Mouse (Mus musculus): ENCODE measurements around the gene Ptprm.

Gene Ptprm

GRCm38 (mm10) chr17:67345157-67345556 is 9.1 kb downstream of the Ptprm start:
- DNase-seq (ENCODE audit: low spot score in 2 of 2): no peak

DNA sequence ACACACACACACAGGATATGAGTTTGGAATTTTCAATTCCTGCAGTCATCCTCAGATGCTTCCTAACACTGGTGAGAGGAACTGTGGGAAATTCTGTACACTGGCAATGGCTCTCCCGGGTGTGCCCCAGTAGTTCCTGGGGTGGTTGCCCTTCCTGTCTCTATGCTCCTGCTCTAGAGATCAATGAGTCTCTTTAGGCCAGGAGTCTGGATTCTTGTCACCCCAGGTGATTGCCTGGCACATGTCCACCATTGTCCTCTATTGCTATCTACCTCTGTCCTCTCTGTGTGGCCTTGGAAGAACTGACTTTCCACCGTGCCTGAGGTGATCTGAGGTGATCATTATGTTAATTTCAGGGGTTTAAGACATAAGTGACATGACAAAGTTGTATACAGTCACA is 10.8 kb downstream of the Ptprm start:
- no peak for DNase-seq (ENCODE audit: low spot score in 2 of 2)

GRCm38 (mm10) chr17:67343006-67343405 is 11.3 kb downstream of the Ptprm start:
- no peak for DNase-seq (ENCODE audit: low spot score in 2 of 2)

DNA sequence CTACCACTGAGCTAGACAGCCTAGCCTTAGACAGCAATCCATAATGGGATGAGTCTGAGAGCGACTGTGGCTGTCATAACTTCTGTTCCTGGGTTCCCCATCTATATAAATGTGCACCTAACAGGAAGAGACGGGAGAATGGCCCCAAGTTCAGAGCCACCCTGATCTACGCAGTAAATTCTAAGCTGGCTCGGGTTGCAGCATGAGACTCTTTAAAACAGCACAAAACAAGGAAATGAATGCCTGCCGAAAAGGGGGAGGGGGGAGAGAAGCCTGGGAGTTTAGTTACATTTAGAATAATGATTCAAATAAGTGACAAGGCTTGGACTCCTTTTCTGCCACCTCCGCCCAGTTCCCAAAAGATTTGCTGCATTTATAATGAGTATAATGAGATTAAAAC is 13.9 kb downstream of the Ptprm start:
- DNase-seq (ENCODE audit: low spot score in 2 of 2): no peak

GRCm38 (mm10) chr17:67339569-67339968 is 14.7 kb downstream of the Ptprm start:
- DNase-seq (ENCODE audit: low spot score in 2 of 2): no peak

- DNase-seq (ENCODE audit: low spot score in 2 of 2): no peak
These were observed 19.9 kb downstream of the Ptprm start for GRCm38 (mm10) chr17:67334310-67334709.

GRCm38 (mm10) chr17:67329435-67329834 is 24.8 kb downstream of the Ptprm start:
- no peak for DNase-seq (ENCODE audit: low spot score in 2 of 2)

DNA sequence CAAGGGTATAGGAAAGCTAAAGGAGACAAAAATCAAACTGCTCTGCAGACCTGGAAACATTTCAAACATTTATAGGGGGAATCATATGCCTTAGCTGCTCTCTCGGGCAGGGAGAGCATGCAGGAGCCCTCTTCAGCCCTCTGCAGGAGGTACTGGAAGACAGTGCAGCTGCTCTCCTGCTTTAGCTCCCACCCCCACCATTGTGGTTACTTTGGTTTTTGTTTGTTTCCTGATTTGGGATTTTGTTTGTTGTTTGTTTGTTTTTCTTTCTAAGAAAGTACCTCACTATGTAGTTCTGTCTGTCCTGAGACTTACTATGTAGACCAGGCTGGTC is 29.8 kb downstream of the Ptprm start:
- DNase-seq (ENCODE audit: low spot score in 2 of 2): no peak

- DNase-seq (ENCODE audit: low spot score in 2 of 2): no peak
These were observed 30.3 kb downstream of the Ptprm start for GRCm38 (mm10) chr17:67323777-67324498.

DNA sequence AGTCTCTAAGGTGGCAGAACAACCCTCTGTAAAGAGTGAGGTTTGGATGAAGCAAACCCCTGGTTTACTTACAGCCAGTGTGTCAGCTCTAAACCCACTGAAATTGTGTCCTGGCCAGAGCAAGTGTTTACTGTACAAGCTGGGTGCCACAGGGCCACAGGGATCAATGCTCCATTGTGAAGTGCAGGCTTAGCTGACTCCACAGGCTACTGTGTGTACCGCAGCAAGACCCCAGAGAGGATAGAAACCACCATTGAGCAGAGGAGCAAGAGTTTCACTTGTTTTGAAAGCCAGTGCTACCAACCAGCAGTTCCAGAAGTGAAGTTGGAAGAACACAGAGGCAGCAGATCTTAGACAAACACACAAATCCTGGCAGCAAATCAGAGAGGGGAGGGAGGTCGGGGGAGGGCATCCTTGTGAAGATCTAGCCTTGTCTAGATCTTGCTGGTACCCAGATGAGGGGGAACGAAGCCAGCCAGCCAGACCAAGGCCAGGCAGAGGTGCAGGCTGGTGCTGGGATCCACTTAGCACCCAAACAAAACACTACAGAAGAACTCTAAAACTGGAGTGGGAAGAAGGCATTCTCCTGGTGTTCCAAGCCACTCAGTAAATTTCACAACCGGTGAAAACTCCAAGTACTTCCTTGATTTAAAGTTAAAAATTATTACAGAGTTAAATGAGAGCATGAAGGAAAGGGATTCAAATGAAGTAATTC is 39.6 kb downstream of the Ptprm start:
- no peak for DNase-seq (ENCODE audit: low spot score in 2 of 2)

DNA sequence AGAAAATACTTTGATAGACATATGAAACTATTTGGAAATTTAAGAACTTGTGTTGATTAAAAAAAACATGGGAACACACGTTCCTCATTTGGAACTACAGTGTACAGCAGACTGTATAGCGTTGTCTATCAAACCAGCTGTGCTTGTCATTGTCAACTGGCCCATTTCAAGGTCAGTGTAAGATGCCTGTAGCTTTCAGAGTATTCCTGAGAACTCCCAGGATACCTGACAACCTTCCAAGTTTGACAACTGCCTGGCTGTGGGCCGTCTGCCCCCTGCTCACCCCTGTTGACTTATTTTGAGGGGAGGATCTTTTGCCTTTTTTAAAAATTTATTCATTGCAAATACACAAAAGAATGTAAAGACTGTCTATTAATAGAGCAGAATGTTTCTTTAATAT is 45.8 kb downstream of the Ptprm start:
- DNase-seq (ENCODE audit: low spot score in 2 of 2): no peak

- DNase-seq (ENCODE audit: low spot score in 2 of 2): no peak
These were observed 48.0 kb downstream of the Ptprm start for GRCm38 (mm10) chr17:67306066-67306845.

DNA sequence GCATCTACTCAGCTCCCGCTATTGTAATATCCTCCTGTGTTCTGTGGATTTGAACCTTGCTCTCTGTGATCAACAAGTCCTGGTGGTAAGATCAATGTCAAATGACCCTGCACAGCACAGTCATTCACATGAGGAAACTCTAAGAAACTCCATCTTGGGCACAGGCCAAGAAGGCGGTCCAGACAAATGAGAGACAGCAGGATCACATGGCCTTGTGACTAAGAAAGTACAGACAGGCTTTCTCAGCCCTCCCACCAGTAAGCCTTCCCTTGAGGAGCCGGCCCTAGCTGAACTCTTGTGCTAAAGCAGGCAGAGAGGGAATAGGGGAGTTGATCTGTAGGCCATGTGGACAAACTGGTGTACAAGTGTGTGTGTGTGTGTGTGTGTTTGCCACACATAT is 49.4 kb downstream of the Ptprm start:
- no peak for DNase-seq (ENCODE audit: low spot score in 2 of 2)

DNA sequence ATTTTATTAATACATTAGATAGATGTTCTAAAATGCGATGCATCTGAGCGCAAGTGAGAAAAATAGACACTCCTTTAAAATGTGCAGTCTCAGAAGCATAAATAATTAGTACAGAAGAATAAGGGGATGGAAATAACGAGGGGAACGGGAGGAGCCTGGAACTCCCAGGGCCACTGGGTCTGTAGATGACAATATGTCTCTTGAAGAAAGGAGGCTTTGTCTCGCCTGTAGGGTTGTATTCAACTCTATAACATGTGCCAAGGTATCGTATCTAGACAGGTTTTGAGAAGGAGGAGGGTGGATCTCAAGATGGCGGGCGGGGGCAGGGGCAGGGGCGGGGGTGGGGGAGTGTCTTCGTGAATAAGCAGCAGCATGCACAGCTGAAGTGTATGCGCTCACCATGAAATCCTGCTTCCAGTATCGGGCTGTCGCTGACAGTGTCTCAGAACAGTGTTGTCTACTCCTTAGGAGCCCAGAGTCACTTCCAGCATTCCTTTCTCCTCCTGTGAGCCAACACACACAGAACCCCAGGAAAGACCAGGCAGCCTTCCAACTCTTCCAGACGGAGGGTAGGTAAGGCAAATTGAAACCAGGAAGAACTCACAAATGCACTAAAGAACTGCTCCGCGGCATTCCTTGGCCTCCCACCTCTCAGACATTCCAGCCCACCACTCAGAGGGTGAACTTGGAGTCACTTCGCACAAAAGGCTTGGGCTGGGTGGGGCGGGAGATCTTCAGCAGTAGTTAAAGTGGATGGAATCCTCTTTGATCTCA is 50.7 kb downstream of the Ptprm start:
- no peak for DNase-seq (ENCODE audit: low spot score in 2 of 2)

DNA sequence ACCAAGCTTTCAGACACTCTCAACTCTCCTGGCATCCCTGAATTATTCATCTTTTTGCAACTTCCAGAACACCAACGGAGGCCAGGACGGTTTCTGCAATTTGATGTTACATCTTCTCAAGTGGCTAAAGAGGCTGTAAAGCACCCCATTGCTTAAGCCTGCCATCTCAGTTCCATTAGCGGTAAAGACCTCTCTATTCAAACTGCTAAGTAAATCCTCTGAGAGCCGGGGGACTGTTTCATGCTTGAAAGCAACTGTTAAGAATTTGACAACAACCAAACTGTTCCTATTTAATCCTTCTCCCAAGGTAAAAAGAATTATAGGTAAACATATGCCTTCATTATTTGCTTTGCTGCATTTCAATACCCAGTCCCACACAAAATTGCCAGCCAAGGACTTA is 51.7 kb downstream of the Ptprm start:
- DNase-seq (ENCODE audit: low spot score in 2 of 2): no peak

DNA sequence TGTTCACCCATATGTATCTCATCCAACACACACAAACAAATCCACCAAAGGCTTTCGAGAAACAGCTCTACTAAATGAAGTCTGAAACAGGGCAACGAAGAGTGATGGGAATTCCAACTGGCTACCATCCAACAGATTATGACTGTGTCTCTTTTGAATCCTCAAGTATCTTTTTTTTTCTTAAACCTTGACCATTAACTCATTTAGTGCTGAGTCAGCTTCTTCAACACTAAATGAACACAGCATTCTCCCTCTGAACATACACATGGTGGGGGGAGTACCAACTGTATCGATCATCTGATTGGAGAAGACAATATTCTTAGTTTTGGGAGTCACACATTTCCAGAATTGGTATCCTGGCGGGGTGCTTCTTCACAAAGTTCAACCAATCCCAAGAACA is 52.2 kb downstream of the Ptprm start:
- no peak for DNase-seq (ENCODE audit: low spot score in 2 of 2)

DNA sequence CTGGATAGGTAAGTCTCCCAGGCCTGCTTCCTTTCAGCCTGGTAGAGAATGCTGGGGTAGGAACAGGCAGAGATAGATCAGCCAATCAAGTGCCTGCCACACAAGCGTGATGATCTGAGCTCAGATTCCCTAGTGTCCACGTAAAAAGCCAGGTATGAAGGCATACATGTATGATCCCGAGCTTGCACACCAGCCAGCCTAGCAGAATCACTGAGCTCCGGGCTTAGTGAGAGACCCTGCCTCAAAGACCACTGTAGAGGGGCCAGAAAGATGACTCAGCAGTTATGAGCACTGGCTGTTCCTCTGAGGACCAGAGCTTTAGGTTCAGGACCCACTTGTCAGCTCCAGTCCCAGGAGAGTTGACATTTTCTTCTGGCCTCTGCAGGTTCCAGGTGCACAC is 52.9 kb downstream of the Ptprm start:
- DNase-seq (ENCODE audit: low spot score in 2 of 2): no peak

- no peak for DNase-seq (ENCODE audit: low spot score in 2 of 2)
These were observed 55.9 kb downstream of the Ptprm start for GRCm38 (mm10) chr17:67298269-67298798.

DNA sequence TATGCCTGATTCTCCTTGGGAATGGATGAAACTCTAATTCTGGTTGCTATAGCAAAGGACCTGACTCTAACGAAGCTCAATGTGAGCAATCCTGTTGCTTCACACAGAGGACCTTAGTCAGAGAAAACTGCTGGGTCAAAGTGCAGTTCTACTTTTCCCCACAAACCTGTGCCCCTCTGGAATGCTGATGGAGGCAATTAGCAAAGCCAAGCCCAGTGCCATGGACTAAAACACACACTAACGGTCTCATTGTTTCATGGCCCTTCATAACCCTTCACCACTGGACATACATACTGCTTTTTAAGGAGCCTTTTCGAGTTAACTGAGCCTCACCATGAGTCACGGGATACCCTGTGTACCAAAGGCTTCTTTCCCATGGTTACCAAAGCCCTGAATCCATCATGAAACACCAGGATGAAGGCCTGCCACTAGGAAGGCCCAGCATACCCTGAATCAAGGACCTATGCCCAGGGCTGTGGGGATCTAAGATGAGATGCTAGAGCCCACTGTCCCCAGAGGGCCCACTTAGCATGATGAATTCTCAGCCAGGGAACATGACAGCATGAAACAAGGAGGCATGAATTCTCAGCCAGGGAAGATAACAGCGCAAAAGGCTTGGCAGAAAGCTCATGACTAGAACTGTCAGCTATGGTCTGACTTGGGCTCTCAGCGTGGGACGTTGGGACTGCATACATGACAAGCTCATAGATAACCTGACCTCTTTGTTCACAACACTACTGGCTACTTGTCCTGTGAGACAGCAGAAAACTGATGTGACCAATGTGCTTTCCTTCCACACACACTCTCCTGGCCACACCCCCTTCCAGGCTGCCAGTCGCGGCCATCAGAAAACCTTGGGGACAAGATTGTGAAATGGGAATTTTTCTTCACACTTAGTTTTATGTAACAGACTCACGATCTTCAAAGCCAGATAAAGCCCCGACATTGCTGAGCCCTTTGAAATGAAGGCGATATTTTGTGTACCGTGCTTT is 57.4 kb downstream of the Ptprm start:
- DNase-seq (ENCODE audit: low spot score in 2 of 2): no peak

DNA sequence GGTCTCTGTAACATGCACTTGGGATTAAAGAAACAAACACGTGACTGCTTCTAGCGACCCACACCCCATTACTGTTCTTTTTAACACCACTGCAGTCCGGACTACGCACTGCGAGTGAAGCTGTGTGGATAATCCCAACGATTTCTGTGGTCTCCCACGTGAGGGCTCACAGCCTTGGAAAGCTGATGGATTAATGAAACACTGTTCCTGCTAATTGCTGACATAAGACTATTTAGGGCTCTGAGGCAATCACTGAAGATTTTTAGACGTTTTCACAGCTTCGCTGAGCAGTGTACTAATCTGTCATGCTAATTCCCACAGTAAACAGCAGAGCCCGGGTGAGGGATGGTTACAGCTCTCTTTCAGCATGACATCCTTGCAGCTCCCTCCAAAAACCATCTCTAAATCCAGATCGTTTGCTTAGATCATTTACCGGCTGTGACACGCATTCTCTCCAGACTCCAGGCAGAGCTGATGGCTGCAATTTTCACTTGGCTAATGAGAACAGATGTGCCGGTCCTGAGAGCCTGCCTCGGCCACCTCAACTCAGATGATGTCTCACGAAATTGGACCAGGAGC is 63.5 kb downstream of the Ptprm start:
- no peak for DNase-seq (ENCODE audit: low spot score in 2 of 2)
